Mouse (Mus musculus) embryonic facial prominence, embryonic 13.5 days (tissue): ENCODE measurements around the gene Nkap. TPM values are rescaled to one million over a fixed set of nuclear protein-coding genes. Genes with fewer than 3 reads are reported as not detected.
"Not testable (repeated sequence)": the region's sequence is repeated elsewhere in the genome, so short reads cannot be mapped to it uniquely, and the experiment has no call there.

Source experiments
- ATAC-seq: fragments of 200-750 bp; cut with Nextera tagmentation; 2 replicates; pipeline ENCODE4 v1.8.0; 2017; ENCODE audit warnings: low read depth; ENCODE audit not compliant: insufficient number of reproducible peaks, insufficient read depth, low FRiP score, low TSS enrichment
- H3K27ac ChIP-seq: fragments of 300-500 bp; sonication (generic); 2 replicates; pipeline ENCODE4 v1.5.1; 2015; ENCODE audit warnings: moderate library complexity, mild to moderate bottlenecking, inconsistent platforms
- H3K27me3 ChIP-seq: fragments of 300-500 bp; sonication (generic); 2 replicates; pipeline ENCODE4 v1.6.1; 2015; ENCODE audit warnings: mild to moderate bottlenecking, inconsistent platforms
- H3K36me3 ChIP-seq: fragments of 300-500 bp; sonication (generic); 2 replicates; pipeline ENCODE4 v1.6.1; 2015; ENCODE audit warnings: mild to moderate bottlenecking, inconsistent platforms
- H3K4me1 ChIP-seq: fragments of 300-500 bp; sonication (generic); 2 replicates; pipeline ENCODE4 v1.6.1; 2015; ENCODE audit warnings: inconsistent platforms
- H3K4me2 ChIP-seq: fragments of 300-500 bp; sonication (generic); 2 replicates; pipeline ENCODE4 v1.6.1; 2015; ENCODE audit warnings: moderate library complexity, mild to moderate bottlenecking, inconsistent platforms
- H3K4me3 ChIP-seq: fragments of 300-500 bp; sonication (generic); 2 replicates; pipeline ENCODE4 v1.5.1; 2015; ENCODE audit warnings: mild to moderate bottlenecking, inconsistent platforms
- H3K9ac ChIP-seq: fragments of 300-500 bp; sonication (generic); 2 replicates; pipeline ENCODE4 v1.6.1; 2015; ENCODE audit warnings: mild to moderate bottlenecking, inconsistent platforms
- H3K9me3 ChIP-seq: fragments of 300-500 bp; sonication (generic); 2 replicates; pipeline ENCODE4 v1.6.1; 2016; ENCODE audit warnings: inconsistent platforms
- WGBS: fragments of 180-500 bp; shearing (Covaris S2); methylation state at CpG from one replicate; pipeline ENCODE4 v1.1.7; 2015; ENCODE audit warnings: mixed read lengths; 5-methylcytosine and 5-hydroxymethylcytosine counted together
- polyA plus RNA-seq: library from polyadenylated mRNA; unstranded; fragments of >200 nt; fragmentation: Nextera tagmentation; extraction: Ambion mirVana; gene quantifications from 2 replicates; pipeline ENCODE4 v1.2.1, GENCODE M21; 2015

Gene Nkap
- polyA plus RNA-seq, 1 experiment from 2014 or later: 17.4 TPM

DNA sequence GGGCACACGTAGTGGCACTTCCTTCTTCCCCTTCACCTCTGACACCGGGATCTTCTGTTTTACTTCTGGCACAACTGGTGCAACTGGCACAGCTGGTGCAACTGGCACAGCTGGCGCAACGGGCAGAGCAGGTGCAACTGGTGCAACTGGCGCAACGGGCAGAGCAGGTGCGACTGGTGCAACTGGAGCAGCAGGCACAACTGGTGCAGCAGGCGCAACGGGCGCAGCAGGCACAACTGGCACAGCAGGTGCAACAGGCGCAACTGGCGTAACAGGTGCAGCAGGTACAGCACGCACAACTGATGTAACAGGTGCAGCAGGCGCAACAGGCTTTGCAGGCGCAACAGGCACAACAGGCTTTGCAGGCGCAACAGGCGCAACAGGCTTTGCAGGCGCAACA lies 36.5 kb downstream of the Nkap start:
- Histone ChIP-seq H3K9me3 (no peaks in the 10 kb centered on the region), H3K27ac (no peak overlapping the region), H3K27me3 (0 out of 2 replicates have a peak, but pooled peaks cover 4% of the 10 kb centered on the region), H3K4me1 (no peaks in the 10 kb centered on the region), H3K9ac (no peak overlapping the region), H3K4me3 (no peak overlapping the region), H3K36me3 (no peaks in the 10 kb centered on the region), H3K4me2 (no peak overlapping the region)
- ATAC-seq: no peak
- 82% methylated on average over 18 of the region's 18 CpGs for WGBS

DNA sequence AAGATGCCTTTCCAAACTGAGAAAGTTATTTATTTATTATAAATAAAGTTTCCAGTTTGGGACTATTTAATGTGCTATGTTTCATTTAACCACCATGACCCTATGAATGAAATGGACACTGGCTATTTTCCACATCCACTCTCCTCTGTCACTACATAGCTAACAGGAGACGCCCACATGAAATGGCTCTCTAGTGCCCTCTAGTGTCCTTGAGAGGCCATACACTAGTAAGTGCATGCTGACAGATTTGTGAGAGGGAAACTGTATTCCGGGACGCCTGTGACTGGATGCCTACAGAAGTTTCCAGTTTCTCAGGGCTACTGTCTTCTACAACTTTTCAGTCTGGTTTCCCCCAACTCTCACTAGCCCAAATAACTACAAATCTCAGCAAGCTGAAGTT lies 40.5 kb downstream of the Nkap start:
- Histone ChIP-seq H3K9me3 (no peaks in the 10 kb centered on the region), H3K4me1 (no peaks in the 10 kb centered on the region), H3K27ac (no peak overlapping the region), H3K4me2 (no peak overlapping the region), H3K36me3 (no peaks in the 10 kb centered on the region), H3K27me3 (0 out of 2 replicates have a peak, but pooled peaks cover 4% of the 10 kb centered on the region), H3K9ac (no peak overlapping the region), H3K4me3 (no peak overlapping the region)
- 34% methylated on average over 3 of the region's 3 CpGs for WGBS
- no peak for ATAC-seq

DNA sequence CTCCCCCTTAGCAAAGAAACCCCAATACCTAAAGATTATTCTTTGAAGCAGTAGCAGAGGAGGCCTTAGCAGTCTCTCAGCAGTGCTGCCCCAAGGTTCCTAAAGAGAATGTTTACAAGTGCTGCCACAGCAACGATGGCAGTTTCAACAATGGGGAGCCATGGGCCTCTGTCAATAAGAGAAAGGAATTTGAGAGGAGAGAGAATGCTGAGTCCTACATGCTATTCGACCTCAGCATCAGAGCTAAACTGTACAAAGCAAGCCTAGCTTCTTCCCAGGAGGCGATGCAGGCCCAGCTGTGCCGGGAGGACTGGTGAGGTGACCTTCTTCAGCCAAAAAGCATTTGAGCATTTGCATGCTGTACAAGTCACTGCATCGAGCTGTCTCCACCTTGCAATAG lies 42.1 kb downstream of the Nkap start, which contains the start of gene Akap14:
Gene Akap14, minus strand, starts transcription at position 101 of the 400 bp plus-strand sequence.
- 57% methylated on average over 5 of the region's 5 CpGs for WGBS

DNA sequence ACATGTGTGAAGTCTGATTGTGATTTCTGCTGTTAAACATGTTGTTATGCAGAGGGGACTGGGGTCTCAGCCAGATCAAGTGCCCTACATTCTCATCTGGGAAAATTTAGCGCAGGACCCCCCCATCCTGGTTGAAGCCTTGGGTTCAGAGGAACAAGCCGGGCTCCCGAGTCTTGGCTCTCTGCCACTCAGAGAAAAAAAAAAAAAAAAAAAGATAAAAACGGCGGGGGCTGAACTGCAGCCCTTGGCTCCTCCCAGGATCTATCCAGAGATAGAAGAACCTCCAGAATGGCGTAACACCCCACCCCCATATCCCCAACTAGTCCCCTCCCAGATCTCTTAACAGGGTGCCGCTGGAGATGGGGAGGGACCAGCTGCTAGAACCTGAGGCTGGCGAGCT lies 57.8 kb downstream of the Nkap start:
- H3K9me3 ChIP-seq, H3K4me1 ChIP-seq, H3K4me3 ChIP-seq, ATAC-seq, H3K27ac ChIP-seq, H3K4me2 ChIP-seq, H3K9ac ChIP-seq, H3K27me3 ChIP-seq, H3K36me3 ChIP-seq: not testable (repeated sequence)
- WGBS: 59% methylated on average over 8 of the region's 8 CpGs

More for the DNA sequence above, 42.1 kb downstream of the Nkap start, which contains the start of gene Akap14:
- no peak for ATAC-seq
- Histone ChIP-seq H3K9me3 (no peaks in the 10 kb centered on the region), H3K4me3 (no peak within 1 kb of the TSS), H3K4me1 (no peaks in the 10 kb centered on the region), H3K27ac (no peak within 1 kb of the TSS), H3K9ac (no peak within 1 kb of the TSS), H3K27me3 (no peaks in the 10 kb centered on the region), H3K36me3 (no peaks in the 10 kb centered on the region), H3K4me2 (no peak within 1 kb of the TSS)

DNA sequence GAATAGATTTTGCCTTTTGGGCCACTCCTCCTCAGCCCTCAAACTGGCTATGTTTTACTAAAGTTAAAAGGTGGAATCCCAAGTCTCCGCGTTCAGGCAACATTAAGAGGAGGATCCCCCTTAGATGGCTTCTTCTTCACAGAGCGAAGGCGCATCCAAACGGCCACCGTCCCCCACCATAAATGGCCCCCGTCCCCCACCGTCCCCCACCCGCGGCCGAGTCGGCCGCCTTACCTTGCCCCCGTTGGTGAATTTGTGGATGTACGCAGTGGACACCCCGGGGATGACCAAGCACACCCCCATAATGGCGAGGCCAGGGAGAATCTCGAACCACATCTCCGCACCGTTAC lies 64.1 kb downstream of the Nkap start:
- H3K9me3 ChIP-seq: no peaks in the 10 kb centered on the region
- peak overlapping the region; percentile 68; the same call in 1 of the 2 replicates for H3K27ac ChIP-seq
- peak; percentile 10; the same call in 1 of the 2 replicates for ATAC-seq
- no peaks in the 10 kb centered on the region for H3K27me3 ChIP-seq
- no peaks in the 10 kb centered on the region for H3K36me3 ChIP-seq
- H3K4me3 ChIP-seq: peak overlapping the region; percentile 55
- H3K4me2 ChIP-seq: peak overlapping the region; percentile 62
- 32% methylated on average over 20 of the region's 20 CpGs for WGBS
- H3K4me1 ChIP-seq: peaks cover 7% of the 10 kb centered on the region; the same call in 1 of the 2 replicates
- peak overlapping the region; percentile 72 for H3K9ac ChIP-seq

DNA sequence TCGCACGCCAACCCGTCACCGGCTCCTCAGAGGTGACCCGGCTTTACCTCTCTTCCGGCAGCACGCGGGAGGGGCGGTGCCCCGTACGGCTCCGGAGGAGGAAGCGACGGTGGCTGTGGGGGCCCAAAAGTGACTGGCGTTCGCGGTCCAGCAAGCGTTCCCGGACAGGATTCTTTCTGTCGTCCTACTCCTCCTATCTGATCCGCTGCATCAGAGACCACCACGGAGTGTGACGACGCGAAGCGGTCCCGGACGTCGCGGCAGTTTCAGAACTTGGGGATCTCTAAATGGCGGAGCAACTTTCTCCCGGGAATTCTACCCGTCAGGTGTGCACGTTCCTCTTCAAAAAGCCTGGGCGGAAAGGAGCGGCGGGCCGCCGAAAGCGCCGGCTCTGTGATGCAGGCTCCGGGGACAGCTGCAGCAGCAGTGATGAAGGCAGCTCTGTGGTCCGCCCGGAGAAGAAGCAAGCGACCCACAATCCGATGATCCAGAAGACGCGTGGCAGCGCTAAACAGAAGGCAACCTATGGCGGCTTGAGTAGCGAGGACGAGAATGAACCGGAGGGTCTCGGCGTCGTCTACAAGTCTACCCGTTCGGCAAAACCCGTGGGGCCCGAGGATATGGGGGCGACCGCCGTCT lies 64.6 kb downstream of the Nkap start, which contains the start of the genes Ndufa1 and Rnf113a1:
Gene Ndufa1, minus strand, starts transcription at position 59 of the 639 bp plus-strand sequence.
Gene Rnf113a1, plus strand, starts transcription at position 141 of the 639 bp plus-strand sequence.
- Histone ChIP-seq H3K27ac (peak within 1 kb of the TSS; percentile 68), H3K9me3 (no peaks in the 10 kb centered on the region), H3K4me3 (peak within 1 kb of the TSS; percentile 55), H3K4me1 (peaks cover 7% of the 10 kb centered on the region; the same call in 1 of the 2 replicates), H3K27me3 (no peaks in the 10 kb centered on the region), H3K9ac (peak within 1 kb of the TSS; percentile 72), H3K4me2 (peak within 1 kb of the TSS; percentile 62), H3K36me3 (no peaks in the 10 kb centered on the region)
- WGBS: 25% methylated on average over 63 of the region's 63 CpGs
- ATAC-seq: peak; percentile 78

DNA sequence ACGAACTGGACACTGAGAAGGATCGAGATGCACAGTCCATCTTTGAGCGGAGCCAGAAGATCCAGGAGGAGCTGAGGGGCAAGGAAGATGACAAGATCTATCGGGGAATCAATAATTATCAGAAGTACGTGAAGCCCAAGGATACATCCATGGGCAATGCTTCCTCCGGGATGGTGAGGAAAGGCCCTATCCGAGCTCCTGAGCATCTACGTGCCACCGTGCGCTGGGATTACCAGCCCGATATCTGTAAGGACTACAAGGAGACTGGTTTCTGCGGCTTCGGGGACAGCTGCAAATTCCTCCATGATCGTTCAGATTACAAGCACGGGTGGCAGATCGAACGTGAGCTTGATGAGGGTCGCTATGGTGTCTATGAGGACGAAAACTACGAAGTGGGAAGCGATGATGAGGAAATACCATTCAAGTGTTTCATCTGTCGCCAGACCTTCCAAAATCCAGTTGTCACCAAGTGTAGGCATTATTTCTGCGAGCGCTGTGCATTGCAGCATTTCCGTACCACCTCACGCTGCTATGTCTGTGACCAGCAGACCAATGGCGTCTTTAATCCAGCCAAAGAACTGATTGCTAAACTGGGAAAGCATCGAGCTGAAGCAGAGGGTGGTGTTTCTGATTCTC lies 65.3 kb downstream of the Nkap start:
- peak overlapping the region; percentile 72 for H3K9ac ChIP-seq
- H3K4me1 ChIP-seq: peaks cover 7% of the 10 kb centered on the region; the same call in 1 of the 2 replicates
- ATAC-seq: no peak
- no peaks in the 10 kb centered on the region for H3K36me3 ChIP-seq
- no peak overlapping the region for H3K27ac ChIP-seq
- peak overlapping the region; percentile 62 for H3K4me2 ChIP-seq
- peak overlapping the region; percentile 55 for H3K4me3 ChIP-seq
- WGBS: 33% methylated on average over 28 of the region's 28 CpGs
- H3K27me3 ChIP-seq: no peaks in the 10 kb centered on the region
- no peaks in the 10 kb centered on the region for H3K9me3 ChIP-seq

DNA sequence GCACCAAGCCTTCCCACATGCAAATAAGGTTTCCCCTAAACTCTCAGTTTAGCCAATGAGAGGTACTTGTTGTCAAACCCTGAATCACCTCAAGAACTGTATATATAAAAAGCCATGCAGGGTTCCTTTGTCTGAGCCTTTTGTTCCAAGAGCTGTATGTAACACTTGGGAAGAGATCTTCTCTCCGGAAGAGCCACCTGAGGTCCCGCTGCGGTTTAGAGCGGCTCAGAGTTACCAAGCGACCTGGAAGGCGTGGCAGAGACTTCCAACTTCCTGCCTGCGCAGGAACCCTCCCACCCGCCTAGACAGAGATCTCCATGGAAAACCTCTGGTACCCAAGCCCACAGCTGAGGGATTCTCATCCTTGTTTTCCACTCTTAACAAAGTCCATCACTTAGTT lies 72.1 kb downstream of the Nkap start:
- Histone ChIP-seq H3K27me3 (no peaks in the 10 kb centered on the region), H3K27ac (no peak overlapping the region), H3K4me2 (no peak overlapping the region), H3K9ac (no peak overlapping the region), H3K4me1 (no peaks in the 10 kb centered on the region), H3K36me3 (no peaks in the 10 kb centered on the region), H3K9me3 (no peaks in the 10 kb centered on the region), H3K4me3 (no peak overlapping the region)
- no peak for ATAC-seq
- 66% methylated on average over 8 of the region's 8 CpGs for WGBS

Other genes starting within 250 kb of the Nkap start
- gene Nkrf, start 223.9 kb upstream of the Nkap start, polyA plus RNA-seq: 1.5 TPM in 2 replicates
- gene Sept6, start 135.0 kb upstream of the Nkap start, polyA plus RNA-seq: 38.3 and 40.0 TPM in 2 replicates
- not detected in 2 replicates for gene Sowahd, start 78.0 kb upstream of the Nkap start, polyA plus RNA-seq
- 601 and 648 TPM in 2 replicates for gene Rpl39, start 41.4 kb upstream of the Nkap start, polyA plus RNA-seq
- gene Upf3b, start 16.5 kb upstream of the Nkap start, polyA plus RNA-seq: 23.4 and 24.4 TPM in 2 replicates
- not detected in 2 replicates for gene Akap14, start 42.0 kb downstream of the Nkap start, polyA plus RNA-seq
- 454 and 456 TPM in 2 replicates for gene Ndufa1, start 64.4 kb downstream of the Nkap start, polyA plus RNA-seq
- gene Rnf113a1, start 64.5 kb downstream of the Nkap start, polyA plus RNA-seq: 12.4 and 14.1 TPM in 2 replicates
- gene Gm9, start 84.2 kb downstream of the Nkap start, polyA plus RNA-seq: not detected in 2 replicates
- gene Rhox1, start 95.5 kb downstream of the Nkap start, polyA plus RNA-seq: not detected in 2 replicates
- gene Rhox2a, start 118.2 kb downstream of the Nkap start, polyA plus RNA-seq: not detected in 2 replicates
- not detected in 2 replicates for gene Rhox3a, start 123.1 kb downstream of the Nkap start, polyA plus RNA-seq
- gene Rhox4a, start 138.5 kb downstream of the Nkap start, polyA plus RNA-seq: 1.1 TPM in 1 of 2 replicates, not detected in the other